Mouse (Mus musculus) olfactory bulb, adult 2 months (tissue): ENCODE results near the gene Gm8247. TPM values are rescaled to one million over a fixed set of nuclear protein-coding genes. Genes with fewer than 3 reads are reported as not detected.
"Not testable (repeated sequence)": the region's sequence is repeated elsewhere in the genome, so short reads cannot be mapped to it uniquely, and the experiment has no call there.

Experiments used
- H3K27ac ChIP-seq: fragments of 200-500 bp; 2 replicates; pipeline ENCODE4 v1.5.1; 2012; ENCODE audit warnings: low read depth, low read length; ENCODE audit not compliant: insufficient read depth
- H3K4me1 ChIP-seq: fragments of 200-500 bp; 2 replicates; pipeline ENCODE4 v1.6.1; 2012; ENCODE audit warnings: low read length; ENCODE audit not compliant: control insufficient read depth, insufficient read depth
- H3K4me3 ChIP-seq: fragments of 200-500 bp; 2 replicates; pipeline ENCODE4 v1.5.1; 2012; ENCODE audit warnings: mild to moderate bottlenecking, low read depth, low read length, moderate library complexity; ENCODE audit not compliant: insufficient read depth
- whole genome bisulfite sequencing: fragments of 180-500 bp; shearing (Covaris S2); methylation state at CpG from one replicate; pipeline ENCODE4 v1.1.7; 2018; 5-methylcytosine and 5-hydroxymethylcytosine counted together
- polyA plus RNA-seq: library from polyadenylated mRNA; stranded (reverse); fragments of >200 nt; gene quantifications from 2 replicates; pipeline ENCODE4 v1.2.4, GENCODE M21; 2012; ENCODE audit warnings: low replicate concordance; ENCODE audit not compliant: missing spikeins, insufficient read depth, insufficient read length

Gm8247 gene
- polyA plus RNA-seq = not detected in 2 replicates

DNA sequence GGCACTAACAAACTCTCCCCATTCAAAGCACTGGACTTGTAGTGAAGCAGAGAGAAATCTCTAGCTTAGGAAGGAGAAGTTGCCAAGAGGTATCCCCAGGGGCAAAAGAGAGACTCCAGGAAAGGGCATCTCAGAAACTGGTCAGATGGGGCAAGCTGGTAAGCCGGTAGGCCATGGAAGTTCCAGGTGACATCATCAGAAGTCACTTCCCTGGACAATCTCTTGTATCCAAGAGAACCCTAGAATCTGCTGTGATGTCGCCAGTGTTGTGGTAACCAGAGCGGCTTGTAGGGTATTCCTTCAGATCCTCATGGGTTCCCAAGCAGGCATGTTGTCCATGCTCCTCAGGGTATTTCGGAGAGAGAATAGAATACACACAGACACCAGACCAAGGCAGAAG is at the start of gene Gm8247:
Gene Gm8247, plus strand, starts transcription at position 301 of the 400 bp plus-strand sequence.
- not testable (repeated sequence) for H3K4me3 ChIP-seq, H3K4me1 ChIP-seq, H3K27ac ChIP-seq
- WGBS = 87% methylated on average over 4 of the region's 4 CpGs

DNA sequence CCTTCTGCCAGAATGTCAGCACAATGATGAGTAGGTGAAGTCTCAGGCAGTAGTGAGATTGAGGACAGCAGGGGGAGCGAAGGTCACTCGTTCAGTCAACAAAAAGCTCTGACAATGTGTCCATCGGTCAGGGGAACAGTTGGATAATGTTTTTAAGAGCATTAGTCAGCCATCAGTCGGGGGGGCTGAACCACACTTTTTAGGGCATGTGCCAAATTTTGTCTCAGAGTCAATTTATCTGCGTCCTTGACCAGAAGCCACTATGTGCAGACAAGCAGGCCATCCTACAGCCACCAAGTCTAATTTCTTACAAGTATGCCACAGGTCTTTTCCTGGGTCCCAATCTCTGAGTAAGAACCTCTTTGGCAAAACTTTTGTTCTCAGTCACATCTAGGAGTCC is 35.0 kb upstream of the Gm8247 start:
- not testable (repeated sequence) for H3K27ac ChIP-seq, H3K4me1 ChIP-seq, H3K4me3 ChIP-seq
- 87% methylated on average over 5 of the region's 5 CpGs for WGBS

DNA sequence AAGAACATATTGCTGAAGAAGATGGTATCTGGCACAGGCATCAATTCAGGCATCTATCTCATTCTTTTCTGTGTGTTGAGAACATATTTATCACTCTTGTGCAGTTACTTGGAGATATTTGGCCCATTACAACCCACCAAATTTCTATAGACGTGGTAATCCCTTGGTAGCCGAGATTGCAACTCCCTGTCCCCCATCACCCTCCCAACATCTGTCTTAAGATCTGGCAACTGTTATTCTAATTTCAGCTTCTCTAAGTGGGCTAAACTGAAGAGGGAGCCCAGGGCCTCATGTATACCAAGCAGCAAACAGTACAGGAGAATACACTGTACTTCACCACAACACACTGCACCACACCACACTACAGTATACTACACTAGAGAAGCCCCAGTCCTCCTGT is 8.8 kb downstream of the Gm8247 start:
- H3K4me1 ChIP-seq, H3K4me3 ChIP-seq, H3K27ac ChIP-seq: not testable (repeated sequence)
- WGBS = 76% methylated on average over 2 of the region's 2 CpGs

DNA sequence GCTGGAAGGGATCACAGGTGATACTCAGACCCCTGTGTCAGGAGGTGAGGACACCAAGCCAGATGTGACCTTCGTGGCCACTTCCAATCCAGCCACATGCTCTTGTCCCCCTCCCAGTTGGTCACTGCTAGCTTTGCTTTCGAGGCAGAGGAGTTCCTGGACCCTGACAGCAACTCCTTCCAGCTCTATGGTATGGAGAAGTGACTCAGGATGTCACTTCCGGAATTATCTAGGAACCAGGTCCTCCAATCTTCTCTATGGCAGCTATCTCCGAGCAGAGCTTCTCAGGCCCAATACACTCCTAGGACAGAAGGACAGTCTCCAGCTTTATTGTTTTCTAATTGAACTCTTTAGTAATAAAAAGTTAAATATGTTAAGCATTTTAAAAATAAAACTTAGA is 44.8 kb downstream of the Gm8247 start, which contains the start of gene Gm5624:
Gene Gm5624, minus strand, starts transcription at position 202 of the 400 bp plus-strand sequence.
- not testable (repeated sequence) for H3K4me1 ChIP-seq, H3K4me3 ChIP-seq, H3K27ac ChIP-seq
- WGBS = 76% methylated on average over 4 of the region's 4 CpGs

Other genes with a start within 250 kb of the Gm8247 start
- gene Gm5930, start 244.6 kb upstream of the Gm8247 start, polyA plus RNA-seq = not detected in 2 replicates
- not detected in 2 replicates for gene Gm8229, start 217.8 kb upstream of the Gm8247 start, polyA plus RNA-seq
- gene Gm3371, start 172.5 kb upstream of the Gm8247 start, polyA plus RNA-seq = not detected in 2 replicates
- gene Gm8232, start 149.5 kb upstream of the Gm8247 start, polyA plus RNA-seq = not detected in 2 replicates
- gene BC061237, start 90.7 kb upstream of the Gm8247 start, polyA plus RNA-seq = not detected in 2 replicates
- gene Gm17093, start 64.9 kb upstream of the Gm8247 start, polyA plus RNA-seq = not detected in 2 replicates
- not detected in 2 replicates for gene Gm5624, start 44.8 kb downstream of the Gm8247 start, polyA plus RNA-seq
- not detected in 2 replicates for gene Gm8257, start 123.3 kb downstream of the Gm8247 start, polyA plus RNA-seq
- gene Gm8267, start 167.2 kb downstream of the Gm8247 start, polyA plus RNA-seq = not detected in 2 replicates